Mouse (Mus musculus) bone marrow macrophage, adult 2 months (primary cell): ENCODE measurements around the gene Lats2.

ENCODE experiments used
- CTCF ChIP-seq: IDR thresholded peaks from 2 replicates; pipeline ENCODE4 v1.5.1; 2012; ENCODE audit warnings: low read depth, mild to moderate bottlenecking, low read length, moderate library complexity
- POLR2A ChIP-seq: IDR thresholded peaks from 2 replicates; pipeline ENCODE4 v1.6.1; 2012; ENCODE audit warnings: mild to moderate bottlenecking, low read depth, low read length, borderline replicate concordance

DNA sequence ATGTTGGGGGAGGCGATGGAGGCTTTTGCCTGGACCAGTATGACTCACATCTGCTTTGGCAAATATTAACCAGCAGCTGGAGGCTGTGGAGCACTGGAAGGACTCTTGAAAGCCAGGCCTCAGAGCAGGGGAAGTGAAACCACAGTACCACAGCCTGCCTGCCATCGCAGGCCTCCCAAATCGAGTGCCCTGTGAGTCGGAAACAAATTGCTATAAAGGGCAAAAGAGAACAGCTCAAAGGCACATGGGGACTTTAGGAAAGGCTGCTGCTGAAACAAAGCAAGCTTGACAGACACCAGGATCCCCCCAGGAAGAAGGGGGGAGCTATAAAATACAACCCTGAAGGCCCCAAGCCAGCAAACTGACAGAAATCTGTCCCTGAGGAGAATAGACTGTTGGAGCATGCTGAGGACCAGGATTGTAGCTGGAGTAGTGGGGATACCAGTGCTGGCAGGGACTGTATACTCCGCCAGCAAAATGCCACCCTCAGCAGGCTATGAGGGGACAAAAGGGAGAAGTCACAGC, 28.2 kb downstream of the Lats2 start:
- TF ChIP-seq CTCF (no peak), POLR2A (no peak)
